Mouse (Mus musculus): ENCODE measurements around the gene Plch2.

Gene Plch2

DNA sequence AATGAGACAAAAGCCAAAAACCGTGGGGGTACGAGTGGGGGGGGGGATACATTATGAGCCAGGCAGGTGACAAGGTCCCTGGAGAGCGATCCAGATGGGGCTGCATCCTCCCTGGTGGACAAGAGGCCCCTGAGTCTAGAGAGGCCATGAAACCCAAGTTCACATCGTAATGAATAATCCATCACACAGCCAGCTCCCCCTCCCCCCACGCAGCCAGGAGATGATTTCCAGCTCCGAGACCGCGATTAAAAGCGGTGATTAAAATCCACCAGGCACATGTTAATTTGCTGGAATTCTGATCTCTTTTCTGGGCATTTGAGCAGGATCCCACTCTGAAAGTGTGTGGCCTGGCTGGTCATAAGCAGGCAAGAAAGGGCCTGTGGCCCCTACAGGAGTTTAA lies 35.8 kb downstream of the Plch2 start:
- no peak for DNase-seq (ENCODE audit: low read depth, low spot score)

DNA sequence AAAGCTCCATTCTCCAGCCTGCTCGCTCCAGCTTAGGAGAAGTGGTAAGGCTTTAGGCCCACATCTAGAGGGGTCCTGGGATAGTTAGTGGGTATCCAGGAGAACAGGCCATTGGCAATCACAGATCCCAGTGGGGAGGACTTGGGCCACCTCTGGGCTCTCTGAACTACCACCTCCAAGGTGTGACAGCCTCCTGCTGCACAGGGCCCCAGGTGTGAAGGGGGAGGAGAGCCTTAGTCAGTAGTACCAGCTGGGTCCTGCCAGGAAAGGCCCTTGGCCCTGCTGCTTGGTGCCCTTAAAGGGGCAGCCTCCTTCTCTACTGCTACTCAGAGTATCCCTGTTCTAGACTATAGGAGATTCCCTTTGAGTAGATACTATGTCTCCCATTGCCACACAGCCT lies 36.4 kb downstream of the Plch2 start:
- no peak for DNase-seq (ENCODE audit: low read depth, low spot score)

DNA sequence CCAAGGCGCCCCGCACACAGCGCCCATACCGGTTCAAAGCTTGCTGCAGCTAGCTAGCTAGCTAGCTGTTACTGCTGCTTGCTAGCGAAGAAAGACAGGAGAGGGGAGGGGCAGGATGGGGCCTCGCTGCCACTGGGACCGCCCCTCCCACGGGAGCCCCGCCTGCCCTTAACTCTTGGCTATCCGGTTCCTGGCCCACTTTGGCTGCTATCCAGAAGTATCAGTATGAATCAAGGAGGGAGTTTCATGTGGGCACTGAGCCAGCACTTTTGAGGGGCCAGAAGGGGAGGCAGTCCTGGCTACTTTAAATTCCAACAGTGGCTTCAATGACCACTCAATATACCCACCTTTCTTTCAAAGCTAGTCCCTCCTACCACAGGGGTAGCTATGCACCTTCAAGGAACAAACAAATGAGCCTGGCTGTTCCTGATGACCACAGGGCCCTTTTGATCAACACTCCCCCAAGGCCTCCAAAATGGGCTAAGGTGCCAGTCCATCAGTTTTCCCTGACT lies 37.2 kb downstream of the Plch2 start:
- DNase-seq (ENCODE audit: low read depth, low spot score), result peak; percentile 44

DNA sequence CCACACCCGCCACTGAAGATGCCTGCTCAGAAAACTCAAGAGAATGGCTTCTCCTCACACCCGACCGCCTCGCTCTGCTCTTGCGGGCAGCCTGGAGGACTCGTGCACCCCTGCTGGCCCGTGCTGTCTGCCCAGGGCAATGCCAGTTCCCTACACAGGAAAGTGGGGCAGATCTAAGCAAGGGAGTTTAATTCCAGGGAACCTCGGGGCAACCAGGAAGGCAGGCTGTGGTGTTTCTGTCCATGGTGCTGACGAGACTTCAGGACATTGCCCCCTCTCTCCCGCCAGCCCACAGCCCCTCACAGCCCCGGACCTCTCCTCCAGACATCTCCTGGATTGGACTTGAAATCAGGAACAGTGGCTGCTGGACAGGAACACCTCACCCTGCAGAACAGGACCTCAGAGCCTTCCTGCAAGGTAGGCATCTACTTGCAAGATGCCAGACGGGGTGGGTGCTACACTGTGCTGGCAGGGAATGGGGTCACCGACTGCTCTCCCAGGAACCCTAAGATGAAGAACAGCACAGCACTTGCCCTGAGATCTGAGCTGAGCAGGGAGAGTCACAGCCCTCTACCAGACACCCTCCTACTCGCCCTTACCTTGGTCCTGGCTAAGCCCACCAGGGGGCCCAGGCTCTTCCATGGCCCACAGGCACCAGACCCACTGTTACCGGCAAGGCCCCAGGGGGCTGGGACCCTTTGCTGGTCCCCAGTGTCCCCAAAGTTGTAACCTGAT lies 37.8 kb downstream of the Plch2 start:
- DNase-seq (ENCODE audit: low read depth, low spot score), result no peak

DNA sequence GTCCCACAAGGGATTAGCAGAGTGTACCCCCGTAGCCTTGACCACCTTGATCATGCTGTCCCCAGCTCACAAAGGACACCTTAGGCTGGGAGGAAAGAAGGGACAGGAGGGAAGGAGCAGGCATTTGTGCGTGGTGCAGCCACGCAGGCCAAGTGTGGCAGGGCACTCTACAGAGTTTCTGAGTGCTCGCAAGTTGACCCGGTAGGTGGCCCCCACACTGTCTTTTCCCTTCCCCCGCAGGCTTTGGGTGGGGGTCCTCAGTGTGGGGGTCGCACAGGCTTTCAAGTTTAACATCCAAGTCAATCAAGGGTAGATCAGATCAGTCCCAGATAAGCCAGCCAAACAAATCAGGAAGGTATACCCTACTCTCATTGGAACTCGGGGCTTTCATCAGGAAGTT lies 38.5 kb downstream of the Plch2 start:
- no peak for DNase-seq (ENCODE audit: low read depth, low spot score)

DNA sequence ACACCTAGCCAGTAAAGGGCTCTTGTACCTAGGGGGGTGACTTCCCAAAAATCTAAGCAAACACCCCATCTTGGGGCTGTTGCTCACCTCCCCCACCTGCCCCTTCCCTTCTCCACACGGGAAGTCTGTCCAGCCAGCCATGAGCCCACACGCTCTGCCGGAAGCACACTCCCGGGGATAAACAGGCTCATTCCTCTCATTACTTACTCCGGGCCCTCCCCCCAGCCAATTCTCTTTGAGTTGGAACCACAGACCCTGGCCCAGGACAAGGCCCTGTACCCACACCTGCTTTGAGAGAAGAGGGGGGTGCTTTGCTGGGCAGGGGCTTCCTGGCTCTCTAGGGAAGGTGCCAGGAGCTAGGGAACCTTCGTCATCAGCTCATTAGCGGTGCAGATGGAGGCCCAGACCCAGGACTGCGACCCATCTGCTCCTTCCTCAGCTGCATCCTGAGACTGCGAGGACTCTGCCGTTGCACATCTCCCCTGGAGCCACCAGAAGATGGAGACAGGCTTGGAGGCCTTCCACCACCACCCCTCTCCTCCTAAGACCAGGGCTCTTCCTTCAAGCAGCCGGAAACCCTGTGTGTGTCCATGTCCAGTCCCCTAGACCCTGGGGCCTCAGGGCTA lies 39.2 kb downstream of the Plch2 start:
- DNase-seq (ENCODE audit: low read depth, low spot score), result no peak

DNA sequence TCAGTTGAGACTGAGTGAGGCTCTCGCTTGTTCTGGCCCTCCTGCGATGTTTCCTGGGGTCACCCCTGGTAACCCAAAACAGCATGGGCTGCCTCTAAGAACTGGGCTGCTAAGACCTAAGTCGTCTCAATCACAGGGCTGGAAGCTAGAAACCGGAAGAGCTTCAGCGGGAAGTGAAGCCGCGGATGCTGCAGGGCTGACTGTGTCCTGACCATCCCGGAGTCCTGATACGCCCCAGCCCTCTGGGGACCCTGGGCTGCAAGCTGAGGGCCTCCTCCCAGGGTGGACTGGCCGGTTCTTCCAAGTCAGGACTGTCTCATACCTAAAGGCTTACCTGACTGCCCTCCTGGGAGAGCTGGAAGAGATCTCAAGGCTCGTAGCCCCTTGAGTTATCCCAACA lies 39.8 kb downstream of the Plch2 start:
- DNase-seq (ENCODE audit: low read depth, low spot score), result no peak

DNA sequence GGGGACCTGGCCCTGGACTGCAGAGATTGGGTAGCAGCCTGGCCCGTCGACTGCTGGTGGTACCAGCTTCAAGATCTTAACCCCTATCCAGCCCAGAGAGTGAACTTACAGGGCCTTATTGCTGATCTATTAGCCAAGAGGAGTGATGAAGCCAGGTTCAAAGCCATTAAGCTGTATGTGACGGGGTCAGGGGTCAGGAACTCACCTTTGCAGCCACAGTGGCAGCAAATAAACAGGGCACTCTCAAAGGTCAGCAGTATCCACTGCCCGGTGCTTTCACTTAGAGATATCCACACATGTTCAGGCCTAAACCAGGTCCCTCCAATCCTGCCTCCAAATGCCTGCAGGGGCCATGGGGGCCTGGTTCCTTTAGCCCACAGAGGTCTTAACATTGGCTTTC lies 41.0 kb downstream of the Plch2 start:
- no peak for DNase-seq (ENCODE audit: low read depth, low spot score)

DNA sequence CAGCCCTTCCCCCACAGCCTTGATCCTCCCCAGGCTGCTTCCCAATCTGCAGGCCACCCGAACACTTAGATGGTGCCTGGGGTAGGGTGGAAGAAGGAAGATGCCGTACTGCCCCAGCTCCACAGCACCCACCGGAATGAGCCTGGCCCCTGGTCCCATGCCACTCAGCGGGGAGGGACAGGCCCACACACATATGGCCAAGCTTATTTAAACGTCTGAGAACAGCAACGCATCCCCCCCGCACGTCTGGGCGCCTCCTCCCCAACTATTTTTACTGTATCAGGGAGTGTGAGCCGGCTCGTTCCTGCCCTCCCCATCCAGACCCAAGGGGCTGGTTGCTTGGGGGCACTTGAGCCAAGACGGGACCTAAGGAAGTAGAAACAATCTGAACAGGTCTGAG lies 41.8 kb downstream of the Plch2 start:
- no peak for DNase-seq (ENCODE audit: low read depth, low spot score)

DNA sequence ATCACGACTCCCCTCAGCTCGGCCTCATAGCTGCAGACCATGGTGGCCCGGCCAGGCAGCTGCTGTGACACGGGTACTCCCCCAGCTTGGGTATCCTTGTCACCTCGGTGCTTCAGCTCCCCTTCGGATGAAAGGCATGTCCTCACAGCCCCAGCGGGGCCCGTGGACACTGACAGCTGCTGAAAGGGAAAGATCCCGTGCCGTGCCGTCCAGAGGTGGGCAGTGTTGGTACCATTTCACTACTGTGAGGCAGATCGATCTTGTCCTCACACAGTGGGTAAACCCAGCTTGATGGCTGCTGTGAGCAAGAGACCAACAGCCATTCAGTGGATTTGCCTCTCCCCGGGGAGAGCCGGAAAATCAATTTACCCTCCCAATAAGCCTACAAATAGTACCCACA lies 42.3 kb downstream of the Plch2 start:
- no peak for DNase-seq (ENCODE audit: low read depth, low spot score)

DNA sequence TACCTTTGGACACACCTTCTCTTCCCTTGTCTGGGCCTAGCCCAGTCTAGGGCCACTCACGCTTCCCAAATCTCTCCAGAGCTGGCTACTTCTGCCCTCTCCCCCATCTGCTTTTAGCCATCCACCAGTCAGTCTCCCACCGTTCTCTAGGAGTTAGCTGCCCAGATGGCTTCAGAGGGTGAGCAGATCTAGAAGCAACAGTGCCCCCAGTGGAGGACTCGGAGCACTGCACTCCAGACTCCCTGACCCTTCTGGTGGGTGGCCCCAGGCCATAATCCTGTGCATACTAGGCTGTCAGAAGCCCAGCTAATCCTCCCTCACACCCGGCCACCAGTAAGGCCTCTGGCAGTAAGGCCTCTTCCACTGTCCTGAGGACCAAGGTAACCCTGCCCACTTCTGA lies 43.8 kb downstream of the Plch2 start:
- DNase-seq (ENCODE audit: low read depth, low spot score), result peak; percentile 56

DNA sequence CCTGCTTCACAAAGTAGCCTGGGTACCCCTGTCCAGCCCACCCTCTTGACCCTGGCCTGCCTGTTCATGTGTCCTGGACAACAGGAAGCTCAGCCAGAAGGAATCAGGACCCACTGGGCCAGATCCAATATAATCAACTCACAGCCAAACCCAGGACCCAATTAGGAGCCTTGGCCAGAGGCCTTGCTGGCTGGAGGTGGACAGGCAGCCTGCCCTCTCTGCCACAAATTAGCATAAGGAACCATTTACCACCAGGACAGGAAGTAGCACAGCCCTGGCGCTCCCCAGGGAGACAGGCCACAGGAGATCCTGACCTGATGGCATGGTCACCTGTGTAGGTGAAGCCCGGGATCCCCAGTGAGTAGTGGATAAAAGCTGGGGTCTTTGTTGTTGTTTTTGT lies 44.5 kb downstream of the Plch2 start:
- DNase-seq (ENCODE audit: low read depth, low spot score), result no peak

DNA sequence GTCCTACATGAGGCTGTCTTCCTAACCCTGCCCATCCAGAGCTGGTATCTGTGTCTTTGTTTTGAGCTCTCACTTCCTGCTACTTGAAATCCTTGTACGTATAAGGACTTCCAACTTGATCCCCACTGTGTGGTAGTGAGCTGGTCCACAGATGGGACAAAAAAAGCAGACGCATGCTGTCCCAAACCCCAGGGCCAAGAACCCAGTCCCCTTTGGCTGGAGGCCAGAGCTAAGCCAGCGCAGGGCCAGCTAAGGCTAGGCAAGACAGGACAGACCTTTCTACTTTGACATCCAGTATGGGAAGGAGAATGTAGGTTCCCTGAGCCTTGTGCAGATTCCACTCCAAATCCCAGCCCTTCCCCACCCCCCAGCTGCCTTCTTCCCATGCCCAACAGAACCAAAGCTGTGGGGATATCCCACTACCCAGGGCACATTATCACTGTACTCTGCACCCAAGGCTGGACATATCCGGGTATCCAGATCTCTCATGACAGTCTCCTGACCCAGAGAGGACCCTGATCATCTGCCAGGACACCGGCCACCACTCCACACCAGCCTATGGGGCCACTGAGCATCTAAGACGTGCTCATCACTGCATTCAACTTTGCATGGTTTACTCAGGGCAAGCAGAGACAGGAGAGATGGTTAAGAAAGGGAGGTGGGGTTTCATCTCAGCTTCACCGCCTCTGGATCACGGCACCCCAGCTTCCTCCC lies 45.1 kb downstream of the Plch2 start:
- DNase-seq (ENCODE audit: low read depth, low spot score), result no peak

DNA sequence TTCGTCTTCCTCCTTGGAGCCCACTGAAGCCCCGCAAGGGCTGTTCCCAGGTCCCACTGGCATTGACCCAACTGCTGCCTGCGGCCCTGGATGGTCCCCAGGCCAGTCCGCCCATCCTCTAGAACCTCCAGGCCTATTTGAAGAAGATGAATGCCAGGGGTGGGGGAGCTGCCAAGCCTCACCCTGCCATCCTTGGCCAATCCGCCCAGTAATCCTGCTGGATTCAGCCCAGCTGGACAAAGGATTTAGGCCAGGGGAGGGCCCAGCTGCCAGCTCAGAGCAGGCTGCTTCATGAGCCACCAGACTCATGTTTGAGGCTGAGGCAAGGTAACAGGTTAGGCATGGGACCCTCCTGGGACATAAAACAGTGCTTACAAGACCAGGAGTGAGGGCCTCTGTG lies 45.7 kb downstream of the Plch2 start:
- no peak for DNase-seq (ENCODE audit: low read depth, low spot score)

DNA sequence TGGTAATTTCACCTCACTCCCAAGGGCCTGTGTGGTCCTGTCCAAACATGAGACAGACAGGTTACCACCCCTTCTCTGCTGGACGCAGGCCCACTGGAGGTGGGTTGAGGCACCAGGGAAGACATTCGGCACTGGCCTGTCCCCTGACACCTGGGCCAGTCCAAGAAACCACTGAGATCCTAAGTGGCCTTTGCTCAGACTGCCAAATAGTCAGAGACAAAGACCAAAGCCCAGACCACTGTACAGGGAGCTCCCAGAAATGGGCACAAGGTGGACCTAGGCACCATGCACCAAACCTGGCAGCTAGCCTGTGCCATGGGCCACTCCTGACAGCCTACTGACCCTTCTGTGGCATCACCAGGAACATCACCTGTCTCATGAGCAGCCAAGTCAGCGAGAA lies 47.4 kb downstream of the Plch2 start:
- no peak for DNase-seq (ENCODE audit: low read depth, low spot score)

DNA sequence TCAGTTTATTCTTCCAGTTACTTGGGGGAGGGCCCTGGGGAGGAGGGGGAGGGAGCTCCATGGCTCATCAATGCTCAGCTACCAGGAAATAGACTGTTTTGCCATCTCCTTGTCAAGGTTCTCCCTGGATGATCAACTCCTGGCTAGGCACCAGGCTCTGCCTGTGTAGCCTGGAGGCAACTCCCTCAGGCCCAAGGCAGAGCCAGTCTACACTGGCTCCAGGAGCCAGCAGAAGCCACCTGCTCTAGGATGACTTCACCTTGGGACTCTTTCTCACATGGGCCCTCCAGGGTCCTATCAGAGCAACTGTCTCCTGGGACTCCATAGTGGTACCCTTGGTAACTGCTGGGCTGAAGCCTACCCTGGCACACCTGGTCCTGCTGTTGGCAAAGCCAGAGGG lies 48.5 kb downstream of the Plch2 start:
- no peak for DNase-seq (ENCODE audit: low read depth, low spot score)

DNA sequence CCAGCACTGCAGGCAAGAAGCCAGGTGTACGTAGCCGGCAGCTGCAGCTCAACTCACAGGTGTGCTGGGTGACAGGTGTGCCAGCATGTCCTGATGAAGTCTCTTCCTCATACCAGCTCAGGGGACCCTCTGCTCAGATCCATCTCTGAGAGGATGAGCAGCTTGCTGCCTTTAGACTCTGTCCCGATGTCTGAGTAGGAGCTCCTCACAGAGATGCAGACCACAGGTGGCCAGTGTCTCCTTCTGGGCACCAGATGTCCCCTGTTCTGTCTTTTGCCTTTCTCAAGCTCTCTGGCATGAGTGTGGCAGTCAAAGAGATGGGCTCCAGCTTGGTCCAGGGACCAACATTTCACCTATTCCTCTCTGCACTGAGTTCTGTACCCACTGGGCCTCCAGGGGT lies 48.9 kb downstream of the Plch2 start:
- no peak for DNase-seq (ENCODE audit: low read depth, low spot score)

DNA sequence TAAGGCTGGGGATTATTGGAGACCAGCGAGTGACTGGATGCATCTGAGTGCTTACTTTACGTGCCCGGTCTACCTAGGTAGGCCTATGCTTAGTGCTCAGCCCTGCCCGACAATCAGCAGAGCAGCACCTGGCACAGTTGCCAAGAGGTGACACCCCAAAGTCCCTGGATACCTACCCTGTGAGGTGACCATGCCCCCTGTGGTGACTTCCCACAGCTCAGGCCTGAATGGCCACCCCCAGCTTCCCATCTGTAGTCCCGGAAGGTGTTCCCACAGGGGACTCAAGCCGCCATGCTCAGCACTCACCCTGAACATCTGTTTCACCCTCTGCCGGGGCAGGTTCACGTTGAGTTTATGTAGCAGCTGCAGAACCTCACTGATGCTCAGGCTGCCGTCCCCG lies 50.3 kb downstream of the Plch2 start:
- DNase-seq (ENCODE audit: low read depth, low spot score), result no peak

DNA sequence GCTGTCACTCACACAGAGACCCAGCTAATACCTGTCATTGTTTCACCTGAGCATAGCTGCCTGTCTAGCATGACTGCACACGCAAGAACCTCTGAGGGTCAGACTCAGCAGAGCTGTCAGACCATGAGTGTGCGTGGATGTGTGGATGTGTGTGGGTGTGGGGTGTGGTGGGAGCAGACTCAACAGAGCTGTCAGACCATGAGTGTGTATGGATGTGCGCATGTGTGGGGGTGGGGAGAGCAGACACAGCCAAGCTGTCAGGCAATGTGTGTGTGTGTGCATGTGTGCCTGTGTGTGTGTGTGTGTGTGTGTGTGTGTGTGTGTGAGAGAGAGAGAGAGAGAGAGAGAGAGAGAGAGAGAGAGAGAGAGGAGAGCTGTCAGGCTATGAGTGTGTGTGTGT lies 51.3 kb downstream of the Plch2 start:
- DNase-seq (ENCODE audit: low read depth, low spot score), result no peak

DNA sequence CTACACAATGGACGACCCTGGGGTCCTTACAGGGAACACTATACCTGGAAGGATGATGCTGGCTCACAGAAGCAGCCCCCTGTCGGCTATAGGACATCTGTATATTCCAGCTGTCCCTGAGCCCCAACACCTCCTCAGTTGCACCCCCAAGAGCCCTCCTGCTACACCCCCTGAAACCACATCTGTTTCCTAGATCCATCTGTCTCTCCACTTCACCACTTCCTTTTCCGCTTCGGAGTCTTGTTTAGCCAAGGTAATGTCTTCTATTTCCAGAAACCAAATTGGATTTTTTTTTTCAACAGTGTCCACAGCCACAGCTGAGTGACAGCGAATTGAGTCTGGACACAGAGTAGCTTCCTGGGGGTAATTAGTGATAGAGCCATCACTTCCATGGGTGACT lies 57.2 kb downstream of the Plch2 start:
- DNase-seq (ENCODE audit: low read depth, low spot score), result no peak

DNA sequence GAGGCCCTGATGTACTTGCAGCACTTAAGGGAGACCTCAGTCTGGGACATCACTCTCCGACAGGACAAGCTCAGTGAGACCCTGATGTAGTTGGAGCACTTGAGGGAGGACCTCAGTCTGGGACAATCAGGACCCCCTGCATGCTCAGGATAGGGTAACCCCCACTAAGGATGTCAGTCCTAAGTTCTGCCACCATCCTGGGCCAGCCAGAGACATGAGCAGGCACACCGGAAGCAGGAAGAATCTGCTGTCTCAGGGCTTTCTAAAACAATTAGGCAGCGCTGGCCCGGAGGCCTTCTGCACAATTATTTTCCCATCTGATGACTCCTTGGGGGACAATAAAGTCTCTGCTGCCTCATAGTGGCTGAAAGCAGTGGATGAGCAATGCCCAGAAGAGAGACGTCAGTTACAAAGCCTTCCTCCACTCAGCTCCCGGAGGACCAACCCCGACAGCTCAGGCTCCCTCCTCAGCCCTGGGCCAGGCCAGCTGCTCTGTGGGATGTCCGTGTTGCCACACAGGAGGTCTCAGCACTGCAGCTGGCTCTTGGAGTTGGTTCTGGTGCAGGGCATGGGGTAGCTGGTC lies 59.9 kb downstream of the Plch2 start:
- no peak for DNase-seq (ENCODE audit: low read depth, low spot score)

DNA sequence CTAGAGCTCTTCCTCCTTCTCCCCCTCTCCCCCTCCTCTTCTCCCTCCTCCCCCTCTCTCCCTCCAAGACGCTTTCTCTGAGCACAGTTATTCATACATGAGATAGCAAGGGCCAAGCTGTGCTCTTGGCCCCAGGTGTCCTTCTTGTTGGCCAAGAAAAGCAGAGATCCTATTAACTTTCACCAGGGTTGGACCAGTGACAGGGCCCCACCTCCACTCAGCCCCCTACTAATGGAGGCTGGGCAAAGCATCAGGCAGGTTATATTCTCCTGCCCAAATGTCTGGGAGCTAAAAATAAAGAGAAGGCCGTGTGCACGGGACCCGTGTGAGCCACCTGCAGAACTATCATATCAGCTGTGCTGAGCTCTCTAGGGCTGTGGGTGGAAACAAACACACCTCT lies 61.7 kb downstream of the Plch2 start:
- DNase-seq (ENCODE audit: low read depth, low spot score), result no peak

DNA sequence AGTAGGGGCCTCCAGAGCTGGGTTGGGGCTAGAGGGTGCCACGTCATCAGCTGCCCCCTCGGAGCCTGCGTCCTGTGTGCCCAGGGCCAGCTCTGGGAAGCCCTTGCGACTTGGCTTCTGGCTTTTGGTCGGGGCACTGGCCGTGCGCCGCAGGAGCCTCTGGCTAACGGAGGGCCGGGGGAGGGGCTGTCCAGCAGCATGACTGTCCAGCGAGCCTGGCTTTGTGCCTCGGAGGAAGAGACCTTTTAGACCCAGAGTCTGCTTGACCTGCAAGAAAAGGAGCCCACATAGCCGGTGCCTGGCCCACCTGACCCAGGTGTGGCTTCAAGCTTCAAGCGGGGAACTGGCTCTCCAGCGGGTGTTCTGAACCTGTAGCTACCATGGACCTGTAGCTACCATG lies 69.8 kb downstream of the Plch2 start:
- DNase-seq (ENCODE audit: low read depth, low spot score), result no peak
